Mouse (Mus musculus) E14TG2a.4 (cell line): ENCODE measurements at regions not wholly inside any gene's neighbourhood (a gene's known extent, or its start where the extent isn't known, plus 50 kb on each side); places are given as distances from the start of the nearest gene placed in this dataset.

ENCODE experiments used
- CTCF ChIP-seq: conservative IDR thresholded peaks from 2 replicates; pipeline ENCODE4 v1.5.1; 2014; ENCODE audit warnings: low read length
- NANOG ChIP-seq: IDR thresholded peaks from 2 replicates; pipeline ENCODE4 v1.6.1; 2014; ENCODE audit warnings: borderline replicate concordance, low read length, mixed read lengths

DNA sequence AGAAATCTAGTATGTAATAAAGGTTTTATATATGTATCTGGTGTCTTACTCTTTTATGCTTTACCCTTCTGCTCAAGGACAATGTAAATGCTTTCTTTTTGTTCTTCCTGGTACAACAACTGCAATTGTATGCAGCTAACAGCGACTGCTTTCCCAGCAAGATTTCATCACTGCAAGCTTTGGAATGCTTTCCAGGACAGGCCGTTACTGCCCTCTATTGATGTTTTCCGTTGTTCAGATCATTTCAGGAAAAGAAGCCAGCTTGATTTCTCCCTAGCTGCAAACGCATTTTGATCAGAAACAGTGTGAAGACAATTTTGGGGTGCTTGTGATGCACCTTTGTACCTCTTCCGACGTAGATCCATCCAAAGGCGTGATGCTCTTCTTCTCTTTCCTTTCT, 895.1 kb downstream of the Gbe1 start:
- no peak for TF ChIP-seq CTCF
- TF ChIP-seq NANOG = no peak
